Mouse (Mus musculus) bone marrow, adult 2 months (tissue): Measurements from ENCODE around the gene C2cd4d. TPM values are rescaled to one million over a fixed set of nuclear protein-coding genes. Genes with fewer than 3 reads are reported as not detected.

Source experiments
- H3K27ac ChIP-seq: fragments of 200-500 bp; 2 replicates; pipeline ENCODE4 v1.5.1; 2012; ENCODE audit warnings: low read depth, mild to moderate bottlenecking, control low read depth, inconsistent platforms, low read length; ENCODE audit not compliant: control insufficient read depth, poor library complexity, insufficient read depth
- H3K4me1 ChIP-seq: fragments of 200-500 bp; 2 replicates; pipeline ENCODE4 v1.6.1; 2011; ENCODE audit warnings: low read length; ENCODE audit not compliant: control insufficient read depth, insufficient read depth
- H3K4me3 ChIP-seq: fragments of 200-500 bp; replicated peaks from 2 replicates; pipeline ENCODE3; 2011; ENCODE audit warnings: mild to moderate bottlenecking, low read depth, low read length, control low read depth; ENCODE audit not compliant: control insufficient read depth
- CTCF ChIP-seq: fragments of 200-500 bp; IDR thresholded peaks from 2 replicates; pipeline ENCODE4 v1.5.1; 2011; ENCODE audit warnings: low read length, control low read depth; ENCODE audit not compliant: control insufficient read depth, insufficient read depth
- POLR2A ChIP-seq: fragments of 200-500 bp; IDR thresholded peaks from 2 replicates; pipeline ENCODE4 v1.6.1; 2011; ENCODE audit warnings: low read depth, mild to moderate bottlenecking, control low read depth, low read length, borderline replicate concordance; ENCODE audit not compliant: control insufficient read depth
- WGBS: fragments of 180-500 bp; shearing (Covaris S2); methylation state at CpG from one replicate; pipeline ENCODE4 v1.1.7; 2018; 5-methylcytosine and 5-hydroxymethylcytosine counted together
- polyA plus RNA-seq: library from polyadenylated mRNA; stranded (reverse); fragments of >200 nt; gene quantifications from 2 replicates; pipeline ENCODE4 v1.2.4, GENCODE M21; 2011; ENCODE audit warnings: low replicate concordance; ENCODE audit not compliant: missing spikeins, insufficient read depth, insufficient read length

Gene C2cd4d
- polyA plus RNA-seq, 1 experiment: not detected

DNA sequence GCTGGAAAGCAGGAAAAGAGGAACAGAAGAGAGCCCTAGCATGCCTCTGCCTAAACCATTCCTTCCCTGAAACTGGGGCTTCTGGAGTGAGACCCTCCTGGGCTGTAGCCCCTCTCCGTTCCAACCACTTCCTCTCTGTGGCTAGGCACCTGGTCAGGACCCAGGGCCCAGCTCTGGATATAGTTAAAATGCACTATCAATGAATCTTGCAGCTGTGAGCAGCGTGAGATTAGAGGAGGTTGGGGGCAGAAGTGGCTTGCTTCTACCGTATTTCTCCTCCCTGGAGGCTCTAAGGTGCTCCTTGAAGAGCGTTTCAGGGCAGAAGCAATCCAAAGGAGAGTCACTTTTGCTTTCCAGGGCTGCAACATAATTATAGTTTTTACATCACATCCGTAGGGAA lies 20.1 kb downstream of the C2cd4d start:
- H3K27ac ChIP-seq: no peak overlapping the region
- TF ChIP-seq POLR2A: no peak
- no peak overlapping the region for H3K4me3 ChIP-seq
- H3K4me1 ChIP-seq: no peaks in the 10 kb centered on the region
- WGBS: 21% methylated on average over 5 of the region's 5 CpGs

DNA sequence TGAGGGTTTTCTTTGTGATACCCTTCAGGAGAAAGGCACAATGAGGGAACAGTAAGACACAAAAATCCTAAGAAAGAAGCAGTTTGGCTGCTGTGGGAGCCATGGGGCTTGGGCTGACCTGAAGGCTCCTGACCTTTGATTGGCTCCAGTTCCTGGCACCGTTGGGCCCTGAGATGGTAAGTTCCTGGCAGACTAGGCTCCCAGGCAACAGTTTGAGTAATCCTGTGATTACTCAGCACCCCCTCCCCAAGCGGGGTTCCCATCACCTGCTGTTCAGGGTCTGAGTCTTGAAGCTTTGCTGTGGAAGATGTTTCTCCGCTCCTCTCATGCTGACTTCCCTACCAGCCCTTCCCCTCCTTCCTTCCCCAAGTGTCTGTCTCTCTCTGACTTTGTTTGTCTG lies 21.2 kb downstream of the C2cd4d start:
- 70% methylated on average over 3 of the region's 3 CpGs for WGBS
- Histone ChIP-seq H3K4me1 (no peaks in the 10 kb centered on the region), H3K27ac (no peak overlapping the region), H3K4me3 (no peak overlapping the region)
- TF ChIP-seq CTCF (no peak), POLR2A (no peak)

DNA sequence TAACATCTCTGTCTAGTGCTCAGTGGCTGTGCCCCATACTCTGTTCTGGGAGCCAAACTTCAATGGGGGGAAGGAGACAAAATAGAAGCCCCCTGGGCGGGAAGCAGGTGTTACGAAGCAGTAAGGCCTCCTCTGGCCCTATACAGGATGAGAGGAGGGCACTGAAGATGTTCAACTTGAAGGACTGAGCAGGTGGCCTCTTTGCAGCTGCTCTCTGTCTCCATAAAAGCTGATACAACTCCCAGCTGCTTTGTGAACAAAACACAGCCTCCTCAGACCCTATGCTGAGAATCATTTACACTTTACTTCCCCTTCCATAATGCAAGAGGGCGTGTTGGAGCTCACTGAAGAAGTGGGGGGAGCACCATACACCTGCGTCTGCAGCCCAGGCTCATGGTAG lies 24.4 kb downstream of the C2cd4d start:
- WGBS: 46% methylated on average over 4 of the region's 4 CpGs
- no peak for TF ChIP-seq POLR2A
- no peak for TF ChIP-seq CTCF
- H3K27ac ChIP-seq: no peak overlapping the region
- H3K4me1 ChIP-seq: no peaks in the 10 kb centered on the region
- H3K4me3 ChIP-seq: no peak overlapping the region

DNA sequence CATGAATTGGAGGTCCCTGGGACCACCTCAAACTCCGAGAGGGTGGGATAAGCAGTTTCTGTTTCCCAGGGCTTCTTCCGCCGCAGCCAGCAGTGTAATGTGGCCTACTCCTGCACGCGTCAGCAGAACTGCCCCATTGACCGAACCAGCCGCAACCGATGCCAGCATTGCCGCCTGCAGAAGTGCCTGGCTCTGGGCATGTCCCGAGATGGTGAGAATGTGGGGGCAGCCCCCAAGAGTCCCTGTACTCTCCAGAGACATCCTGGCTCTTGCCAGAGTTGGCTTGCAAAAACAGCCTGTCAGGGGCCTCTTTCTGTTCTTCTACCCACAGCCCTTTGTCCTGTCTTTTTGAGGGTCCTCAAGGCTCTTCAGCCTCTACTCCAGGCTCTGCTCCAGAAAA lies 25.2 kb downstream of the C2cd4d start:
- TF ChIP-seq CTCF: no peak
- no peak for TF ChIP-seq POLR2A
- no peak overlapping the region for H3K27ac ChIP-seq
- H3K4me1 ChIP-seq: no peaks in the 10 kb centered on the region
- H3K4me3 ChIP-seq: no peak overlapping the region
- WGBS: 89% methylated on average over 10 of the region's 10 CpGs

- no peak overlapping the region for H3K27ac ChIP-seq
- no peak for TF ChIP-seq CTCF
- TF ChIP-seq POLR2A: no peak
- H3K4me3 ChIP-seq: no peak overlapping the region
- 3% methylated on average over 5 of the region's 5 CpGs for WGBS
- no peaks in the 10 kb centered on the region for H3K4me1 ChIP-seq
These were observed 25.8 kb downstream of the C2cd4d start for GRCm38 (mm10) chr3:94388047-94388446.

GRCm38 (mm10) chr3:94389420-94389819 lies 27.2 kb downstream of the C2cd4d start:
- no peak overlapping the region for H3K27ac ChIP-seq
- no peaks in the 10 kb centered on the region for H3K4me1 ChIP-seq
- no peak overlapping the region for H3K4me3 ChIP-seq
- TF ChIP-seq POLR2A (no peak), CTCF (no peak)
- 92% methylated on average over 16 of the region's 16 CpGs for WGBS

DNA sequence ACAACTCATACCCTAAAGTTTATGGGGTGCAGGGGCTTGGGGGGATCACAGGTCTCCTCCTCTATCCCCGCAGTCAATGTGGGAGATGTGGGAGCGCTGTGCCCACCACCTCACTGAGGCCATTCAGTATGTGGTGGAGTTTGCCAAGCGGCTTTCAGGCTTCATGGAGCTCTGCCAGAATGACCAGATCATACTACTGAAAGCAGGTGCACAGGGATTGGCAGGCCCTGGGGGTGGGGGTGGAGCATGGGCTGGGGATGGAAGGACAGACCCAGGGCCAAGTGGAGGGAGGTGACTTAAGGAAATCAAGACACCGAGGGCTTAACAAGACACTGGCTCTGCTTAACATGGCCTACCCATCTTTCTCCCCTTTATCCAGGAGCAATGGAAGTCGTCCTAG lies 28.8 kb downstream of the C2cd4d start:
- Histone ChIP-seq H3K4me3 (no peak overlapping the region), H3K4me1 (no peaks in the 10 kb centered on the region), H3K27ac (no peak overlapping the region)
- TF ChIP-seq CTCF (no peak), POLR2A (no peak)
- whole genome bisulfite sequencing: 89% methylated on average over 5 of the region's 5 CpGs

GRCm38 (mm10) chr3:94392128-94392527 lies 29.9 kb downstream of the C2cd4d start:
- TF ChIP-seq CTCF (no peak), POLR2A (no peak)
- no peaks in the 10 kb centered on the region for H3K4me1 ChIP-seq
- WGBS: 64% methylated on average over 2 of the region's 2 CpGs
- H3K4me3 ChIP-seq: no peak overlapping the region
- H3K27ac ChIP-seq: no peak overlapping the region

- Histone ChIP-seq H3K4me1 (no peaks in the 10 kb centered on the region), H3K27ac (no peak overlapping the region), H3K4me3 (no peak overlapping the region)
- TF ChIP-seq CTCF (no peak), POLR2A (no peak)
- WGBS: 63% methylated on average over 4 of the region's 4 CpGs
These were observed 30.8 kb downstream of the C2cd4d start for GRCm38 (mm10) chr3:94393049-94393448.
